Mouse (Mus musculus): ENCODE data around the gene Slc16a10.

DNA sequence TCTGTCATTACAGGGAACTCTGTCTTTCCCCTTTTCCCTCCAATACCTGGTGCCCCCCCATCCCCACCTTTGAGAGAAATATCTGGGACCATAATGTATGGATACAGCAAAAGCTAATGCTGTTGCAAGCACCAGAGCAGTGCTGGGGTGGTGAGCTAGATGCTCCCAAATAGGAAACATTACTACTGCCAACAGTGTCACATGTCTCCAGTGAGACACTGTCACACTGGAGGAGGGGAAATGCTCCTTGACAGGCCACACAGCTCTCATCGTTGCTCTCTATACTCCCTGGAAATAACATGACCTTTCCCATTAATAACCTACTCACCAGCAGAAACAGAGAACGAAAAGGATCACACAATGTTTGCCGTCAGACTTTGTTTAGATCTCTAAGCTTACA lies 122.6 kb downstream of the Slc16a10 start:
- TF ChIP-seq CTCF (conservative IDR thresholded peaks at IDR 0.05; ENCODE audit: low read length) (no peak), NANOG (IDR thresholded peaks at IDR 0.05; ENCODE audit: borderline replicate concordance, low read length) (no peak), POU5F1 (IDR thresholded peaks at IDR 0.05; ENCODE audit: borderline replicate concordance, low read length) (no peak)
